Mouse (Mus musculus): ENCODE measurements around the gene Sdc3. TPM values are rescaled to one million over a fixed set of nuclear protein-coding genes. Genes with fewer than 3 reads are reported as not detected.

Gene Sdc3
- polyA plus RNA-seq, 1 experiment from 2014 or later: 71.3 TPM

DNA sequence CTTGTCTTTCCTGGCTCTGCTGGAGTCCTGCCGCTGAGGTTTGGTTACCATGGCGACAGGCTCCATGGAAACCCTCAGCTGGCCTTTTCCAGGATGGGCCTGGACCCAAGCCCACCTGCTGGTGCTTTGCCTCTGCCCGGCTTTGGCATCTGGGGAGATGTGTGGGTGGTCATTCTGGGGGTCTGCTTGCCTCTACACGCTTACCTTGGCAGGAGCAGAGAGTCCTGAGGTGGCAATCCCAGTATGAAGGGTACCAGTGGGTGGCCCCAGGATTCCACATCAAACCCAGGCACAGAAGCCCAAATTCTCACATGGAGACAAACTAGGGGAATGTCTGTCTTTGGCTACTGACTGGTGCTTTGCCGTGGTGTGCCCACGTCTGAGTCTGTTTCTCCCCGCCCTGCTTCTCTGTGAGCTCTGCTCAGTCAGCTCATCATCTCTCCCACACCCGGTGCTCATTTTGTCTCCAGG, 73.6 kb downstream of the Sdc3 start:
- Histone ChIP-seq H3K36me3 (no peaks in the 10 kb centered on the region), H3K4me2 (peak overlapping the region; percentile 17; the same call in 1 of the 2 replicates), H3K27ac (peak overlapping the region; percentile 86), H3K9ac (peak overlapping the region; percentile 19; the same call in 1 of the 2 replicates), H3K27me3 (peaks cover 72% of the 10 kb centered on the region), H3K4me3 (no peak overlapping the region), H3K4me1 (replicated peaks) (peaks cover 51% of the 10 kb centered on the region), H3K9me3 (no peaks in the 10 kb centered on the region)
- ATAC-seq (ENCODE audit: low FRiP score): peak; percentile 40; the same call in 1 of the 2 replicates
- WGBS: 9% methylated on average over 8 of the region's 8 CpGs

GRCm38 (mm10) chr4:130867940-130868339, 75.6 kb downstream of the Sdc3 start:
- Histone ChIP-seq H3K4me3 (no peak overlapping the region), H3K9me3 (no peaks in the 10 kb centered on the region), H3K4me2 (no peak overlapping the region), H3K27me3 (peaks cover 68% of the 10 kb centered on the region), H3K4me1 (replicated peaks) (peaks cover 50% of the 10 kb centered on the region), H3K27ac (no peak overlapping the region), H3K36me3 (no peaks in the 10 kb centered on the region), H3K9ac (no peak overlapping the region)
- no peak for ATAC-seq (ENCODE audit: low FRiP score)
- WGBS: 78% methylated on average over 6 of the region's 6 CpGs

GRCm38 (mm10) chr4:130868803-130869202, 76.5 kb downstream of the Sdc3 start:
- peaks cover 63% of the 10 kb centered on the region for H3K27me3 ChIP-seq
- no peaks in the 10 kb centered on the region for H3K9me3 ChIP-seq
- H3K4me3 ChIP-seq: no peak overlapping the region
- no peaks in the 10 kb centered on the region for H3K36me3 ChIP-seq
- peaks cover 53% of the 10 kb centered on the region for H3K4me1 ChIP-seq (replicated peaks)
- no peak overlapping the region for H3K9ac ChIP-seq
- 0 out of 2 replicates have a peak overlapping the region, but pooled peaks have one; percentile 18 for H3K27ac ChIP-seq
- 52% methylated on average over 5 of the region's 5 CpGs for WGBS
- no peak for ATAC-seq (ENCODE audit: low FRiP score)
- H3K4me2 ChIP-seq: no peak overlapping the region

DNA sequence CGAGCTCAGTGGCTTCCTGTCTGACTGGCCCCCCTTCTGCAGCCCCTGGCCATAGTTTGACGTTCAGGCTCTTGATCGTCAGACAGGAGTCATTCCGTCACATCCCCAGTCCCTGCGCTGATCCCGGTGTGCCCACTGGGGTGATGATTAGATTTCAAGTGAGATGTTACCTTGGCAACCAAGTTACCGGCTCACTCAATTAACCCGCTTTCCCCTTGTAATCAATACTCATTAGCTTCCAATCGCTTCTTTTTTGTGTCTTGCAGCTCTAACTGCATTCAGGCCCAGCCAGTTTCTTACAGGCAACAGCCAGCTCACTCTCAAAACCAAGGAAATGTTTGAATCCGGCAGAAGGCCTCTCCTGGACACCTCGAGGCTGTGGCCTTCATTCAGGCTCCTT, 80.1 kb downstream of the Sdc3 start:
- H3K27me3 ChIP-seq: peaks cover 64% of the 10 kb centered on the region
- 28% methylated on average over 11 of the region's 11 CpGs for WGBS

DNA sequence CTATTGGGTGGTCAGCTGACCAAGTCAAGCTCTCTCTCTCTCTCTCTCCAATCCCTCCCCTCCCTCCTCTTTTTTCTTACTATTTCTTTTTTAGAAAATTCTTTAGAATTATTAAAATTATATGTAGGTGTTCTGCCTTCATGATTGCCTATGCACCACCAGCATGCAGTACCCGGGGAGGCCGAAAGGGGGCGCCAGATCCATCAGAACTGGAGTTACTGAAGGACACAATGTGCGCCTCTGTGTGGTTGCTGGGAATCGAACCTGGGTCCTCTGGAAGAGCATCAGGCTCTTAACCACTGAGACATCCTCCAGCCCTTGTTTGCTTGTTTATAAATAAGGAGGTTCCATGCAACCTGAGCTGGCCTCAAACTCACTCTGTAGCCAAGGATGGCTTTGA, 81.1 kb downstream of the Sdc3 start:
- H3K27me3 ChIP-seq: peaks cover 55% of the 10 kb centered on the region
- H3K4me2 ChIP-seq: no peak overlapping the region
- H3K36me3 ChIP-seq: no peaks in the 10 kb centered on the region
- H3K9me3 ChIP-seq: no peaks in the 10 kb centered on the region
- peaks cover 49% of the 10 kb centered on the region for H3K4me1 ChIP-seq (replicated peaks)
- H3K27ac ChIP-seq: peak overlapping the region; percentile 85; the same call in 1 of the 2 replicates
- ATAC-seq (ENCODE audit: low FRiP score): no peak
- H3K9ac ChIP-seq: no peak overlapping the region
- 81% methylated on average over 5 of the region's 5 CpGs for WGBS
- H3K4me3 ChIP-seq: no peak overlapping the region

More for the DNA sequence above, 80.1 kb downstream of the Sdc3 start:
- Histone ChIP-seq H3K9me3 (no peaks in the 10 kb centered on the region), H3K9ac (no peak overlapping the region), H3K4me1 (replicated peaks) (peaks cover 45% of the 10 kb centered on the region), H3K4me2 (no peak overlapping the region), H3K4me3 (no peak overlapping the region), H3K27ac (peak overlapping the region; percentile 85), H3K36me3 (no peaks in the 10 kb centered on the region)
- 0 out of 2 replicates have a peak, but pooled peaks have one; percentile 25 for ATAC-seq (ENCODE audit: low FRiP score)

GRCm38 (mm10) chr4:130874601-130875000, 82.3 kb downstream of the Sdc3 start:
- peaks cover 52% of the 10 kb centered on the region for H3K27me3 ChIP-seq
- H3K9ac ChIP-seq: no peak overlapping the region
- 0 out of 2 replicates have a peak, but pooled peaks have one; percentile 25 for ATAC-seq (ENCODE audit: low FRiP score)
- H3K9me3 ChIP-seq: no peaks in the 10 kb centered on the region
- 14% methylated on average over 10 of the region's 10 CpGs for WGBS
- H3K36me3 ChIP-seq: no peaks in the 10 kb centered on the region
- H3K4me3 ChIP-seq: no peak overlapping the region
- peak overlapping the region; percentile 63 for H3K27ac ChIP-seq
- H3K4me1 ChIP-seq (replicated peaks): peaks cover 54% of the 10 kb centered on the region
- peak overlapping the region; percentile 18; the same call in 1 of the 2 replicates for H3K4me2 ChIP-seq

Other genes with a start within 250 kb of the Sdc3 start
- gene Nkain1, start 218.4 kb upstream of the Sdc3 start, polyA plus RNA-seq (2015; fragmentation: Nextera tagmentation; extraction: Ambion mirVana): 9.5 and 10.2 TPM in 2 replicates
- 101 and 103 TPM in 2 replicates for gene Pum1, start 129.2 kb upstream of the Sdc3 start, polyA plus RNA-seq (2015; fragmentation: Nextera tagmentation; extraction: Ambion mirVana)
- gene Laptm5, start 120.6 kb downstream of the Sdc3 start, polyA plus RNA-seq (2015; fragmentation: Nextera tagmentation; extraction: Ambion mirVana): 29.4 and 31.4 TPM in 2 replicates
- gene Matn1, start 151.8 kb downstream of the Sdc3 start, polyA plus RNA-seq (2015; fragmentation: Nextera tagmentation; extraction: Ambion mirVana): 0.71 and 1.9 TPM in 2 replicates